Comparison of ENCODE assay signal across 8 mouse cellular contexts in the genomic region with DNA sequence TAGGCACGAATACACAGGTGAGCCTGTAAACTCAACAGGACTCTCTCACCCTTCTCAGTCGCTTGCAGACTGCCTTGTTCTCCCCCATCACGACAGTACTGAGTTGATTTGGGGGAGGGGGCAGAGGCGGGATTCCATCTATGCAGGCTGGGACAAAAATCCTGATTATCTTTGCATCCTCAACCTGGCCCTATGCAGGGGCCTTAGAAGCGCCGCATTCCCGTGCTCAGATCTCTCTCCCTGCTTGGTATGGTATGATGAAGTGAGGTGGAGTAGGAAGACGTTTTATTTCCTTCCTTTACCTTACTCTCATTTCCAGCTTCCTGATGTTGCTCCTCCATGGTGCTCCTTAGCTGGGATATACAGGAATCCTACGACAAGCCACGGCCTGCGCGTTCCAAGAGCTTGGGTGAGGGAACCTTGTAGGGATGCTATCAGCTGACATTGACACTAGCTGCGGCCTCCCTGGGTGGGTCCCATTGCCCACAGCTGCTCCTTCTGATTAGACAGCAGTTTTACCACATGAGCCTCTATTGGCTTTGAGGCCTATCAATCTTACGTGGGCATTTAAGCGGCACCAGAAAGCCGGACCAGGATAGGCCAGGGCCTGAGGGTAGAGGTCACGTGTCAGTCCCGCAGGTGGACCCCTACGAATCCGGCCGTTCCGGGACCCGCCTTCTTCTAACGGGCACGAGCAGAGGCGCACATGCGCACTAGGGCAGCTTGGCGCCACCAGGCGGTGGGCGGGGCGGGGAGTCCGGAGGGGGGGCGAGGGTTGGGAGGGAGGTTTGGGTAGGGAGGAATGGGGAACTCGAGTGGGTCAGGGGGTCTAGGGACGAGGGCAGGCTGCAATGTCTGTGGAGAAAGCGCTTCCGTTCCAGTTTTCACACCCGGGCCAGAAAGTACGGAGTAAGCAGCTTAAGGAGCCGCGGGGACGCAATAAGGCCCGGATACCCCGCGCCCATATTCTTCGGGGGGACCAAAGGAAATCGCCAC. TPM values are rescaled to one million over a fixed set of nuclear protein-coding genes. Genes with fewer than 3 reads are reported as not detected.
DNase-seq lines count a peak whose midpoint lies in the region; ATAC-seq lines count a peak whose summit lies in the region.

TSS of gene Snx32 (minus strand) at position 508 of the 996 bp plus-strand sequence.

- H3K4me2 ChIP-seq in hindbrain, embryonic 15.5 days: peak within 1 kb of the TSS; percentile 87

- peaks cover 65% of the 10 kb centered on the region for H3K79me2 ChIP-seq in macrophage (ENCODE audit: inconsistent target)

- peak within 1 kb of the TSS; percentile 77 for H3K27ac ChIP-seq in hindbrain, embryonic 15.5 days (replicated peaks)
- peak within 1 kb of the TSS; percentile 89 for H3K27ac ChIP-seq in macrophage

- H3K4me1 ChIP-seq in hindbrain, embryonic 15.5 days (replicated peaks): peaks cover 30% of the 10 kb centered on the region

- peak; percentile 100 for ATAC-seq in hindbrain, embryonic 15.5 days (ENCODE audit: low FRiP score, low read depth)

- no peaks in the 10 kb centered on the region for H3K27me3 ChIP-seq in hindbrain, embryonic 15.5 days

- peak; percentile 93 for DNase-seq in T-cell, adult 2 months (ENCODE audit: low spot score)
- peak; percentile 97 to 98 for DNase-seq in cerebellum, postnatal 36 days
- peak; percentile 98 to 99 for DNase-seq in frontal cortex, postnatal 36 days (ENCODE audit: low spot score in 2 of 2)
- peak; percentile 97 to 99 for DNase-seq in left cerebral cortex, adult 18-20 months (ENCODE audit: low spot score in 2 of 2)
- DNase-seq in right cerebral cortex, adult 18-20 months: peak; percentile 99
- DNase-seq in urinary bladder, postnatal 10 days (ENCODE audit: low spot score): peak; percentile 79

- H3K9me3 ChIP-seq in hindbrain, embryonic 15.5 days: no peaks in the 10 kb centered on the region

- no peaks in the 10 kb centered on the region for H3K36me3 ChIP-seq in hindbrain, embryonic 15.5 days
- H3K36me3 ChIP-seq in macrophage (ENCODE audit: inconsistent target): no peaks in the 10 kb centered on the region

- H3K9ac ChIP-seq in hindbrain, embryonic 15.5 days: peak within 1 kb of the TSS; percentile 68

- H3K4me3 ChIP-seq in hindbrain, embryonic 15.5 days: peak within 1 kb of the TSS; percentile 46
- peak within 1 kb of the TSS; percentile 86 for H3K4me3 ChIP-seq in macrophage (ENCODE audit: inconsistent target)

- WGBS in hindbrain, embryonic 15.5 days: 2% methylated on average over 46 of the region's 47 CpGs
- WGBS in macrophage (ENCODE audit: missing documents): 2% methylated on average over 46 of the region's 47 CpGs

RNA-seq across cellular contexts. Expression of gene Snx32, which starts in this region (rescaled TPM):
- 94.6 and 99.8 TPM in 2 replicates for polyA plus RNA-seq in hindbrain, embryonic 15.5 days (2015; fragmentation: Nextera tagmentation; extraction: Ambion mirVana)
- total RNA-seq in left cerebral cortex, adult 18-20 months (2021): 10 to 100 TPM; 88.3 TPM
- 100 to 1,000 TPM in 8 of 26 experiments, 10 to 100 TPM in 18; 18.5 to 166 (median 63.3) TPM for total RNA-seq in macrophage (2018; cell fraction: chromatin; rRNA removed)
- 10 to 100 TPM in 10 of 26 experiments, 1 to 10 TPM in 16; 5.7 to 16.1 (median 8.7) TPM for total RNA-seq in macrophage (2018; cell fraction: cytosol; rRNA removed)
- 10 to 100 TPM in 25 of 26 experiments, 1 to 10 TPM in 1; 7.9 to 89.9 (median 30.9) TPM for total RNA-seq in macrophage (2018; cell fraction: nucleus; rRNA removed)
- 5.5 to 23.0 TPM (median 11.7 TPM) in 3 replicates for polyA plus RNA-seq in macrophage (2018)

Comparison
In these comparisons a context has a peak if more than half of its experiments do, and no peak if none do; other contexts are left out.
1. Peak in every context shown above with its lines: DNase-seq, ATAC-seq, H3K4me3 ChIP-seq and H3K27ac ChIP-seq.